Mouse (Mus musculus) liver, embryonic 14.5 days (tissue): ENCODE data around the gene Vezf1.

ENCODE experiments used
- CTCF ChIP-seq: IDR thresholded peaks from 2 replicates; pipeline ENCODE4 v1.5.1; 2016; ENCODE audit warnings: antibody characterized with exemption, low read depth, control low read depth
- EP300 ChIP-seq: IDR thresholded peaks from 2 replicates; pipeline ENCODE4 v1.6.1; 2016; ENCODE audit warnings: antibody characterized with exemption, low read depth

DNA sequence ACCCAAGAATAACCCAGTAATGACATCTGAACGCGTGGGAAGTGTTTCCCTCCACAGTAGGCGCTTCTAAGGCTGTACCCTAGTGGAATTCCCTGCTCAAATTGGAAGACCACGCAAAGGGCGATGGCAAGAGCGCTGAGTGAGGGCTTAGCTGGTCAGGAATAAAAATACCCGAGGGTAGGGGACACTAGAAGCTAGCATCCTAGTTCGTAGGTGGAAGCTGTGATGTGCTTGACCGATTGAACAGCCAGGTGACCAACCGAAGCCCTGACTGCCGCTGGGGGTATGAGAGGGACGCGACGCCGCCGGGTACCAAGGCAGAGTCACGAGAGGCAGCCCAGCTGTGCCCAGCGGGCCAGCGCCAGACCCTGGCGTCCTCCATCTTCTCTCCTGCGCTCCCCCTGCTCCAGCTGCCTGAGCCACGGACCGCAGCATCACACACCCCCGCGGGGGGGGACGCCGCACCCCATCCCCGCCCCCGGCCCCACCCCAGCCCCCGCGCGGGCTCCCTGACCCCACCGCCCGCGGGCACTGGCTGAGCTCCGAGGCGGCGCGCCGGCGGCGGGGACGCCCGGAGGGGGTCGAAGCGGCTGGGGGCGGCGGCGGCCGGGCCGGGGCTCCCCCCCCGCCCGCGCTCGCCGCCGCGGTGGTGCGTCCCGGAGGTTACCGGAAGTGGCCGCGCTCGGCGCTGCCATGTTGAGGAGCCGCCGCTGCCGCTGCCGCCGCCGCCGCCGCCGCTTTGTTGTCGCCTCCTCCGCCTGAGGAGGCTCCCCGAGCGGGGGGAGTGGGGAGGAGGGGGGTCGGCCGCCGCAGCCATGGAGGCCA lies at the start of gene Vezf1:
- TF ChIP-seq EP300 (no peak), CTCF (peak; percentile 25)
